Mouse (Mus musculus): ENCODE data around the gene Synpr. TPM values are rescaled to one million over a fixed set of nuclear protein-coding genes. Genes with fewer than 3 reads are reported as not detected.
A peak's percentile ranks its signal among the peaks of the same experiment; 100 is the strongest.

The Synpr gene
- polyA plus RNA-seq, 1 experiment from 2014 or later, result 2.0 TPM

- Histone ChIP-seq H3K27ac (replicated peaks) (no peak overlapping the region), H3K4me1 (no peaks in the 10 kb centered on the region), H3K4me3 (replicated peaks) (no peak overlapping the region), H3K9me3 (replicated peaks) (no peaks in the 10 kb centered on the region), H3K27me3 (no peaks in the 10 kb centered on the region), H3K9ac (no peak overlapping the region), H3K36me3 (no peaks in the 10 kb centered on the region), H3K4me2 (replicated peaks) (no peak overlapping the region)
- WGBS, result 19% methylated on average over 7 of the region's 7 CpGs
- no peak for ATAC-seq (ENCODE audit: insufficient number of reproducible peaks, low FRiP score, low TSS enrichment, low read depth)
Observed at GRCm38 (mm10) chr14:13355569-13356362, 71.2 kb downstream of the Synpr start.

- 61% methylated on average over 5 of the region's 5 CpGs for WGBS
- Histone ChIP-seq H3K9me3 (replicated peaks) (no peaks in the 10 kb centered on the region), H3K4me3 (replicated peaks) (no peak overlapping the region), H3K4me1 (no peaks in the 10 kb centered on the region), H3K27ac (replicated peaks) (no peak overlapping the region), H3K36me3 (no peaks in the 10 kb centered on the region), H3K9ac (no peak overlapping the region), H3K4me2 (replicated peaks) (no peak overlapping the region), H3K27me3 (no peaks in the 10 kb centered on the region)
- ATAC-seq (ENCODE audit: insufficient number of reproducible peaks, low FRiP score, low TSS enrichment, low read depth), result no peak; the same call in 1 of the 2 replicates
Observed at GRCm38 (mm10) chr14:13357101-13357667, 72.6 kb downstream of the Synpr start.

GRCm38 (mm10) chr14:13358037-13358436 lies 73.5 kb downstream of the Synpr start:
- 76% methylated on average over 2 of the region's 2 CpGs for WGBS
- Histone ChIP-seq H3K27me3 (no peaks in the 10 kb centered on the region), H3K27ac (replicated peaks) (no peak overlapping the region), H3K9ac (no peak overlapping the region), H3K4me3 (replicated peaks) (no peak overlapping the region), H3K4me2 (replicated peaks) (no peak overlapping the region), H3K36me3 (no peaks in the 10 kb centered on the region), H3K9me3 (replicated peaks) (no peaks in the 10 kb centered on the region), H3K4me1 (no peaks in the 10 kb centered on the region)
- ATAC-seq (ENCODE audit: insufficient number of reproducible peaks, low FRiP score, low TSS enrichment, low read depth), result no peak

- no peak overlapping the region for H3K4me3 ChIP-seq (replicated peaks)
- H3K9ac ChIP-seq, result no peak overlapping the region
- H3K27me3 ChIP-seq, result no peaks in the 10 kb centered on the region
- no peaks in the 10 kb centered on the region for H3K4me1 ChIP-seq
- H3K4me2 ChIP-seq (replicated peaks), result no peak overlapping the region
- no peaks in the 10 kb centered on the region for H3K9me3 ChIP-seq (replicated peaks)
- no peak for ATAC-seq (ENCODE audit: insufficient number of reproducible peaks, low FRiP score, low TSS enrichment, low read depth)
- H3K36me3 ChIP-seq, result no peaks in the 10 kb centered on the region
- no peak overlapping the region for H3K27ac ChIP-seq (replicated peaks)
Observed at GRCm38 (mm10) chr14:13361184-13361583, 76.6 kb downstream of the Synpr start.

- H3K9ac ChIP-seq, result no peak overlapping the region
- no peaks in the 10 kb centered on the region for H3K4me1 ChIP-seq
- H3K4me2 ChIP-seq (replicated peaks), result no peak overlapping the region
- H3K9me3 ChIP-seq (replicated peaks), result no peaks in the 10 kb centered on the region
- ATAC-seq (ENCODE audit: insufficient number of reproducible peaks, low FRiP score, low TSS enrichment, low read depth), result no peak
- H3K27me3 ChIP-seq, result no peaks in the 10 kb centered on the region
- 92% methylated on average over 3 of the region's 3 CpGs for WGBS
- no peak overlapping the region for H3K27ac ChIP-seq (replicated peaks)
- no peaks in the 10 kb centered on the region for H3K36me3 ChIP-seq
- H3K4me3 ChIP-seq (replicated peaks), result no peak overlapping the region
Observed at GRCm38 (mm10) chr14:13361642-13362041, 77.1 kb downstream of the Synpr start.

- H3K4me1 ChIP-seq, result no peaks in the 10 kb centered on the region
- no peaks in the 10 kb centered on the region for H3K36me3 ChIP-seq
- H3K4me3 ChIP-seq (replicated peaks), result no peak overlapping the region
- ATAC-seq (ENCODE audit: insufficient number of reproducible peaks, low FRiP score, low TSS enrichment, low read depth), result no peak
- H3K9me3 ChIP-seq (replicated peaks), result no peaks in the 10 kb centered on the region
- no peak overlapping the region for H3K4me2 ChIP-seq (replicated peaks)
- H3K9ac ChIP-seq, result no peak overlapping the region
- no peak overlapping the region for H3K27ac ChIP-seq (replicated peaks)
- WGBS, result 77% methylated on average over 3 of the region's 3 CpGs
- H3K27me3 ChIP-seq, result no peaks in the 10 kb centered on the region
Observed at GRCm38 (mm10) chr14:13368309-13368708, 83.7 kb downstream of the Synpr start.

- no peaks in the 10 kb centered on the region for H3K4me1 ChIP-seq
- no peak overlapping the region for H3K4me3 ChIP-seq (replicated peaks)
- no peak overlapping the region for H3K4me2 ChIP-seq (replicated peaks)
- no peak overlapping the region for H3K27ac ChIP-seq (replicated peaks)
- no peaks in the 10 kb centered on the region for H3K27me3 ChIP-seq
- ATAC-seq (ENCODE audit: insufficient number of reproducible peaks, low FRiP score, low TSS enrichment, low read depth), result no peak
- WGBS, result 61% methylated on average over 7 of the region's 7 CpGs
- H3K9ac ChIP-seq, result no peak overlapping the region
- H3K9me3 ChIP-seq (replicated peaks), result no peaks in the 10 kb centered on the region
- no peaks in the 10 kb centered on the region for H3K36me3 ChIP-seq
Observed at GRCm38 (mm10) chr14:13389081-13389480, 104.5 kb downstream of the Synpr start.

GRCm38 (mm10) chr14:13389954-13390353 lies 105.4 kb downstream of the Synpr start:
- H3K9me3 ChIP-seq (replicated peaks), result no peaks in the 10 kb centered on the region
- no peaks in the 10 kb centered on the region for H3K36me3 ChIP-seq
- 83% methylated on average over 5 of the region's 5 CpGs for WGBS
- H3K4me1 ChIP-seq, result no peaks in the 10 kb centered on the region
- no peak overlapping the region for H3K9ac ChIP-seq
- H3K4me3 ChIP-seq (replicated peaks), result no peak overlapping the region
- no peak overlapping the region for H3K4me2 ChIP-seq (replicated peaks)
- no peak for ATAC-seq (ENCODE audit: insufficient number of reproducible peaks, low FRiP score, low TSS enrichment, low read depth)
- H3K27me3 ChIP-seq, result no peaks in the 10 kb centered on the region
- H3K27ac ChIP-seq (replicated peaks), result no peak overlapping the region

- no peaks in the 10 kb centered on the region for H3K4me1 ChIP-seq
- H3K27ac ChIP-seq (replicated peaks), result no peak overlapping the region
- H3K36me3 ChIP-seq, result no peaks in the 10 kb centered on the region
- no peak overlapping the region for H3K4me2 ChIP-seq (replicated peaks)
- no peak overlapping the region for H3K4me3 ChIP-seq (replicated peaks)
- H3K27me3 ChIP-seq, result no peaks in the 10 kb centered on the region
- no peaks in the 10 kb centered on the region for H3K9me3 ChIP-seq (replicated peaks)
- WGBS, result 47% methylated on average over 6 of the region's 6 CpGs
- 0 out of 2 replicates have a peak, but pooled peaks have one; percentile 24 for ATAC-seq (ENCODE audit: insufficient number of reproducible peaks, low FRiP score, low TSS enrichment, low read depth)
- no peak overlapping the region for H3K9ac ChIP-seq
Observed at GRCm38 (mm10) chr14:13399226-13400020, 114.8 kb downstream of the Synpr start.

- no peak overlapping the region for H3K27ac ChIP-seq (replicated peaks)
- no peaks in the 10 kb centered on the region for H3K27me3 ChIP-seq
- H3K4me3 ChIP-seq (replicated peaks), result no peak overlapping the region
- H3K4me2 ChIP-seq (replicated peaks), result no peak overlapping the region
- no peaks in the 10 kb centered on the region for H3K36me3 ChIP-seq
- H3K9ac ChIP-seq, result no peak overlapping the region
- H3K9me3 ChIP-seq (replicated peaks), result no peaks in the 10 kb centered on the region
- WGBS, result 82% methylated on average over 1 of the region's 1 CpGs
- H3K4me1 ChIP-seq, result no peaks in the 10 kb centered on the region
- ATAC-seq (ENCODE audit: insufficient number of reproducible peaks, low FRiP score, low TSS enrichment, low read depth), result no peak
Observed at GRCm38 (mm10) chr14:13411636-13412035, 127.1 kb downstream of the Synpr start.

GRCm38 (mm10) chr14:13440723-13441122 lies 156.1 kb downstream of the Synpr start:
- Histone ChIP-seq H3K27me3 (no peaks in the 10 kb centered on the region), H3K27ac (replicated peaks) (no peak overlapping the region), H3K9ac (no peak overlapping the region), H3K9me3 (replicated peaks) (no peaks in the 10 kb centered on the region), H3K36me3 (no peaks in the 10 kb centered on the region), H3K4me1 (no peaks in the 10 kb centered on the region), H3K4me3 (replicated peaks) (no peak overlapping the region), H3K4me2 (replicated peaks) (no peak overlapping the region)
- ATAC-seq (ENCODE audit: insufficient number of reproducible peaks, low FRiP score, low TSS enrichment, low read depth), result no peak
- 76% methylated on average over 6 of the region's 6 CpGs for WGBS
